Mouse (Mus musculus) neural tube, embryonic 13.5 days (tissue): ENCODE measurements at regions not wholly inside any gene's neighbourhood (a gene's known extent, or its start where the extent isn't known, plus 50 kb on each side); places are given as distances from the start of the nearest gene placed in this dataset.

Experiments used
- ATAC-seq: fragments of 200-750 bp; cut with Nextera tagmentation; 2 replicates; pipeline ENCODE4 v1.8.0; 2017; ENCODE audit warnings: low read depth, mild to moderate bottlenecking, moderate TSS enrichment, moderate library complexity
- H3K27ac ChIP-seq: fragments of 300-500 bp; sonication (generic); replicated peaks from 2 replicates; pipeline ENCODE4 v1.5.1; 2015; ENCODE audit warnings: moderate library complexity, mild to moderate bottlenecking, inconsistent platforms
- H3K27me3 ChIP-seq: fragments of 300-500 bp; sonication (generic); 2 replicates; pipeline ENCODE4 v1.6.1; 2015; ENCODE audit warnings: mild to moderate bottlenecking, inconsistent platforms
- H3K36me3 ChIP-seq: fragments of 300-500 bp; sonication (generic); 2 replicates; pipeline ENCODE4 v1.6.1; 2015; ENCODE audit warnings: mild to moderate bottlenecking, inconsistent platforms
- H3K4me1 ChIP-seq: fragments of 300-500 bp; sonication (generic); replicated peaks from 2 replicates; pipeline ENCODE4 v1.6.1; 2015; ENCODE audit warnings: inconsistent platforms
- H3K4me2 ChIP-seq: fragments of 300-500 bp; sonication (generic); 2 replicates; pipeline ENCODE4 v1.6.1; 2015; ENCODE audit warnings: inconsistent platforms, mild to moderate bottlenecking, moderate library complexity
- H3K4me3 ChIP-seq: fragments of 300-500 bp; sonication (generic); 2 replicates; pipeline ENCODE4 v1.5.1; 2015; ENCODE audit warnings: mild to moderate bottlenecking, inconsistent platforms
- H3K9ac ChIP-seq: fragments of 300-500 bp; sonication (generic); 2 replicates; pipeline ENCODE4 v1.6.1; 2015; ENCODE audit warnings: moderate library complexity, mild to moderate bottlenecking, inconsistent platforms
- H3K9me3 ChIP-seq: fragments of 300-500 bp; sonication (generic); 2 replicates; pipeline ENCODE4 v1.6.1; 2016; ENCODE audit warnings: inconsistent platforms
- WGBS: fragments of 180-500 bp; shearing (Covaris S2); methylation state at CpG from one replicate; pipeline ENCODE4 v1.1.7; 2015; 5-methylcytosine and 5-hydroxymethylcytosine counted together

GRCm38 (mm10) chr15:51104796-51105195 is 2779.9 kb upstream of the Gm7489 start:
- H3K4me1 ChIP-seq: peaks cover 11% of the 10 kb centered on the region
- 36% methylated on average over 5 of the region's 5 CpGs for WGBS
- no peaks in the 10 kb centered on the region for H3K9me3 ChIP-seq
- peak; percentile 74; the same call in 1 of the 2 replicates for ATAC-seq
- peak overlapping the region; percentile 31 for H3K4me3 ChIP-seq
- peak overlapping the region; percentile 58 for H3K4me2 ChIP-seq
- no peaks in the 10 kb centered on the region for H3K36me3 ChIP-seq
- H3K27ac ChIP-seq: peak overlapping the region; percentile 68; the same call in 1 of the 2 replicates
- peak overlapping the region; percentile 45; the same call in 1 of the 2 replicates for H3K9ac ChIP-seq
- no peaks in the 10 kb centered on the region for H3K27me3 ChIP-seq

GRCm38 (mm10) chr15:51105359-51106008 is 2779.2 kb upstream of the Gm7489 start:
- Histone ChIP-seq H3K27ac (peak overlapping the region; percentile 78), H3K4me3 (peak overlapping the region; percentile 32), H3K4me1 (peaks cover 11% of the 10 kb centered on the region)

GRCm38 (mm10) chr15:51110186-51110585 is 2774.5 kb upstream of the Gm7489 start:
- Histone ChIP-seq H3K9ac (no peak overlapping the region), H3K4me3 (no peak overlapping the region), H3K27ac (no peak overlapping the region), H3K27me3 (no peaks in the 10 kb centered on the region), H3K9me3 (no peaks in the 10 kb centered on the region), H3K4me1 (0 out of 2 replicates have a peak, but pooled peaks cover under 1% of the 10 kb centered on the region), H3K4me2 (no peak overlapping the region), H3K36me3 (no peaks in the 10 kb centered on the region)
- WGBS: 70% methylated on average over 3 of the region's 3 CpGs
- ATAC-seq: no peak

More at GRCm38 (mm10) chr15:51105359-51106008, 2779.2 kb upstream of the Gm7489 start:
- Histone ChIP-seq H3K9ac (peak overlapping the region; percentile 54; the same call in 1 of the 2 replicates), H3K36me3 (no peaks in the 10 kb centered on the region), H3K27me3 (no peaks in the 10 kb centered on the region), H3K9me3 (no peaks in the 10 kb centered on the region), H3K4me2 (peak overlapping the region; percentile 58)
- ATAC-seq: peak; percentile 73
- WGBS: 27% methylated on average over 17 of the region's 17 CpGs

- H3K36me3 ChIP-seq: no peaks in the 10 kb centered on the region
- no peak for ATAC-seq
- no peak overlapping the region for H3K9ac ChIP-seq
- no peaks in the 10 kb centered on the region for H3K27me3 ChIP-seq
- no peak overlapping the region for H3K4me2 ChIP-seq
- H3K4me3 ChIP-seq: no peak overlapping the region
- no peak overlapping the region for H3K27ac ChIP-seq
- H3K9me3 ChIP-seq: no peaks in the 10 kb centered on the region
- no peaks in the 10 kb centered on the region for H3K4me1 ChIP-seq
- WGBS: 78% methylated on average over 2 of the region's 2 CpGs
Observed at GRCm38 (mm10) chr15:51125896-51126295, 2758.8 kb upstream of the Gm7489 start.

- no peak overlapping the region for H3K27ac ChIP-seq
- WGBS: 89% methylated on average over 4 of the region's 4 CpGs
- no peaks in the 10 kb centered on the region for H3K36me3 ChIP-seq
- H3K9me3 ChIP-seq: no peaks in the 10 kb centered on the region
- H3K4me2 ChIP-seq: no peak overlapping the region
- H3K4me1 ChIP-seq: no peaks in the 10 kb centered on the region
- H3K9ac ChIP-seq: no peak overlapping the region
- H3K27me3 ChIP-seq: no peaks in the 10 kb centered on the region
- H3K4me3 ChIP-seq: no peak overlapping the region
- ATAC-seq: no peak
Observed at GRCm38 (mm10) chr15:51131017-51131416, 2753.7 kb upstream of the Gm7489 start.

- H3K4me2 ChIP-seq: no peak overlapping the region
- no peak overlapping the region for H3K4me3 ChIP-seq
- no peak overlapping the region for H3K9ac ChIP-seq
- H3K4me1 ChIP-seq: no peaks in the 10 kb centered on the region
- ATAC-seq: no peak
- no peaks in the 10 kb centered on the region for H3K9me3 ChIP-seq
- 53% methylated on average over 1 of the region's 1 CpGs for WGBS
- H3K36me3 ChIP-seq: no peaks in the 10 kb centered on the region
- no peak overlapping the region for H3K27ac ChIP-seq
- no peaks in the 10 kb centered on the region for H3K27me3 ChIP-seq
Observed at GRCm38 (mm10) chr15:51136121-51136520, 2748.6 kb upstream of the Gm7489 start.

- no peak overlapping the region for H3K27ac ChIP-seq
- H3K9me3 ChIP-seq: no peaks in the 10 kb centered on the region
- no peaks in the 10 kb centered on the region for H3K27me3 ChIP-seq
- no peaks in the 10 kb centered on the region for H3K4me1 ChIP-seq
- WGBS: 84% methylated on average over 4 of the region's 4 CpGs
- ATAC-seq: no peak
- H3K4me2 ChIP-seq: no peak overlapping the region
- no peaks in the 10 kb centered on the region for H3K36me3 ChIP-seq
- H3K4me3 ChIP-seq: no peak overlapping the region
- no peak overlapping the region for H3K9ac ChIP-seq
Observed at GRCm38 (mm10) chr15:51139507-51139906, 2745.2 kb upstream of the Gm7489 start.

- no peak for ATAC-seq
- no peak overlapping the region for H3K9ac ChIP-seq
- no peak overlapping the region for H3K4me3 ChIP-seq
- H3K27me3 ChIP-seq: no peaks in the 10 kb centered on the region
- WGBS: 97% methylated on average over 1 of the region's 1 CpGs
- no peaks in the 10 kb centered on the region for H3K4me1 ChIP-seq
- no peaks in the 10 kb centered on the region for H3K9me3 ChIP-seq
- H3K36me3 ChIP-seq: no peaks in the 10 kb centered on the region
- no peak overlapping the region for H3K4me2 ChIP-seq
- no peak overlapping the region for H3K27ac ChIP-seq
Observed at GRCm38 (mm10) chr15:51173976-51174620, 2710.6 kb upstream of the Gm7489 start.

- Histone ChIP-seq H3K4me1 (no peaks in the 10 kb centered on the region), H3K36me3 (no peaks in the 10 kb centered on the region), H3K4me2 (no peak overlapping the region), H3K9ac (no peak overlapping the region), H3K27me3 (no peaks in the 10 kb centered on the region), H3K9me3 (no peaks in the 10 kb centered on the region), H3K27ac (no peak overlapping the region), H3K4me3 (no peak overlapping the region)
- WGBS: 63% methylated on average over 2 of the region's 2 CpGs
- ATAC-seq: no peak
Observed at GRCm38 (mm10) chr15:51176466-51176865, 2708.2 kb upstream of the Gm7489 start.

GRCm38 (mm10) chr15:51189134-51189533 is 2695.6 kb upstream of the Gm7489 start:
- Histone ChIP-seq H3K36me3 (no peaks in the 10 kb centered on the region), H3K27me3 (no peaks in the 10 kb centered on the region), H3K9ac (no peak overlapping the region), H3K4me1 (no peaks in the 10 kb centered on the region), H3K4me3 (no peak overlapping the region), H3K4me2 (no peak overlapping the region), H3K27ac (no peak overlapping the region), H3K9me3 (no peaks in the 10 kb centered on the region)
- ATAC-seq: no peak
- WGBS: 83% methylated on average over 3 of the region's 3 CpGs

GRCm38 (mm10) chr15:51197466-51198158 is 2687.1 kb upstream of the Gm7489 start:
- no peak for ATAC-seq
- H3K27me3 ChIP-seq: no peaks in the 10 kb centered on the region
- no peak overlapping the region for H3K4me3 ChIP-seq
- 35% methylated on average over 4 of the region's 4 CpGs for WGBS
- no peak overlapping the region for H3K4me2 ChIP-seq
- no peak overlapping the region for H3K27ac ChIP-seq
- no peaks in the 10 kb centered on the region for H3K9me3 ChIP-seq
- no peaks in the 10 kb centered on the region for H3K4me1 ChIP-seq
- H3K36me3 ChIP-seq: no peaks in the 10 kb centered on the region
- no peak overlapping the region for H3K9ac ChIP-seq

- 90% methylated on average over 2 of the region's 2 CpGs for WGBS
- Histone ChIP-seq H3K4me3 (no peak overlapping the region), H3K4me1 (no peaks in the 10 kb centered on the region), H3K27ac (no peak overlapping the region), H3K27me3 (no peaks in the 10 kb centered on the region), H3K9ac (no peak overlapping the region), H3K36me3 (no peaks in the 10 kb centered on the region), H3K9me3 (no peaks in the 10 kb centered on the region), H3K4me2 (no peak overlapping the region)
- no peak for ATAC-seq
Observed at GRCm38 (mm10) chr15:51203351-51203750, 2681.4 kb upstream of the Gm7489 start.
